Mouse (Mus musculus) kidney, postnatal 0 days (tissue): ENCODE data around the gene Mepce. TPM values are rescaled to one million over a fixed set of nuclear protein-coding genes. Genes with fewer than 3 reads are reported as not detected.

ENCODE experiments used
- ATAC-seq: fragments of 200-750 bp; cut with Nextera tagmentation; replicated peaks from 2 replicates; pipeline ENCODE4 v1.8.0; 2017; ENCODE audit warnings: low read depth, moderate number of reproducible peaks, moderate TSS enrichment, moderate library complexity; ENCODE audit not compliant: low FRiP score
- DNase-seq: peaks from one replicate; pipeline ENCODE4 v3.0.0-alpha.2; 2016; ENCODE audit warnings: low spot score
- H3K27ac ChIP-seq: fragments of 300-500 bp; sonication (generic); 2 replicates; pipeline ENCODE4 v1.5.1; 2014; ENCODE audit warnings: mild to moderate bottlenecking
- H3K27me3 ChIP-seq: fragments of 300-500 bp; sonication (generic); 2 replicates; pipeline ENCODE4 v1.6.1; 2014; ENCODE audit warnings: low read length, mixed read lengths; ENCODE audit not compliant: insufficient read depth
- H3K36me3 ChIP-seq: fragments of 300-500 bp; sonication (generic); 2 replicates; pipeline ENCODE4 v1.6.1; 2014; ENCODE audit warnings: low read length, mixed read lengths; ENCODE audit not compliant: insufficient read depth
- H3K4me1 ChIP-seq: fragments of 300-500 bp; sonication (generic); replicated peaks from 2 replicates; pipeline ENCODE4 v1.6.1; 2014; ENCODE audit warnings: antibody characterized with exemption, low read length, mixed read lengths; ENCODE audit not compliant: insufficient read depth
- H3K4me2 ChIP-seq: fragments of 300-500 bp; sonication (generic); 2 replicates; pipeline ENCODE4 v1.6.1; 2014; ENCODE audit warnings: mild to moderate bottlenecking, low read length, moderate library complexity, mixed read lengths
- H3K4me3 ChIP-seq: fragments of 300-500 bp; sonication (generic); replicated peaks from 2 replicates; pipeline ENCODE4 v1.5.1; 2014; ENCODE audit warnings: low read depth, low read length
- H3K9ac ChIP-seq: fragments of 300-500 bp; sonication (generic); 2 replicates; pipeline ENCODE4 v1.6.1; 2014; ENCODE audit warnings: low read depth, low read length
- H3K9me3 ChIP-seq: fragments of 300-500 bp; sonication (generic); replicated peaks from 2 replicates; pipeline ENCODE4 v1.6.1; 2016; ENCODE audit warnings: low read length, inconsistent platforms, mixed read lengths
- CTCF ChIP-seq: IDR thresholded peaks from 2 replicates; pipeline ENCODE4 v1.5.1; 2016; ENCODE audit warnings: antibody characterized with exemption, low read depth, mild to moderate bottlenecking, moderate library complexity
- WGBS: fragments of 180-500 bp; shearing (Covaris S2); extraction: QIAGEN DNeasy Blood & Tissue Kit; methylation state at CpG from one replicate; pipeline ENCODE4 v1.1.7; 2014; 5-methylcytosine and 5-hydroxymethylcytosine counted together
- polyA plus RNA-seq: library from polyadenylated mRNA; unstranded; fragments of >200 nt; fragmentation: Nextera tagmentation; extraction: Ambion mirVana; gene quantifications from 2 replicates; pipeline ENCODE4 v1.2.1, GENCODE M21; 2015

Mepce gene
- polyA plus RNA-seq, 1 experiment from 2014 or later, result 11.6 TPM

GRCm38 (mm10) chr5:137766270-137766669 lies 21.2 kb downstream of the Mepce start:
- peak; percentile 63 for TF ChIP-seq CTCF
- Histone ChIP-seq H3K4me2 (no peak overlapping the region), H3K9me3 (no peaks in the 10 kb centered on the region), H3K36me3 (no peaks in the 10 kb centered on the region), H3K4me3 (no peak overlapping the region), H3K27me3 (no peaks in the 10 kb centered on the region), H3K9ac (no peak overlapping the region), H3K4me1 (no peaks in the 10 kb centered on the region), H3K27ac (no peak overlapping the region)
- DNase-seq, result no peak
- WGBS, result 72% methylated on average over 3 of the region's 3 CpGs
- no peak for ATAC-seq

DNA sequence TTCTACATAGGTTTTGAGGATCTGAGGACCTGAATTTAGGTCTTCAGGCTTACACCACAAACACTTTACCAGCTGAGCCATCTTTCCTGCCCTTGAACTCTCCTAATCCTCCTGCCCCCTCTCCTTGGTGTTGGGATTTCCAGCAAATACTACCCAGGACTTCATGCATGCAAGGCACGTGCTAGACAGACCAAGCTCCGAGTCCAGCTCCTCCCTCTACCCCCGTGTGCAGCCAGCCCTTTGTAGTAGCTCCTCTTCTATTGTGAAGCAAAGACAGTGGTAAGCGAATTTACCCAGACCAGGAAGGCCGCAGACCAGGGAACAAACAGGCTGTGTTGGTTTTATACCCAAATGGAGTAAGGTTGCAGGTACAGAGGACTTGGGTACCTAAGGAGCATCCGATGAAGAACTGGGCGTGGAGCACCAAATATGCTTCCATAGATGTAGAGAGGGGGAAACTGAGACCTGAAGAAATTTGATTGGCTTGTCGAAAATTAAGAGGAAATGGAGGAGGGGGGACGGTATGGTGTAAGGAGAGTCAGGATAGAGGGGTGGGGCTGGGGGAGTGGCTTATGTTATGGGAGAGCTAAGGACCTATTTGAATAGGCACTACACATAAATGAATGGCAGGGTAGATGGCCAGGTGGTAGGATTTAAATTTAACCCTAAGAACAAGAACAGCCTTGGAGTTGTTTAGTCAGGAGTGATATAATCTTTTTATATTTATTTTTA lies 22.7 kb downstream of the Mepce start:
- no peaks in the 10 kb centered on the region for H3K27me3 ChIP-seq
- DNase-seq, result no peak
- H3K9ac ChIP-seq, result no peak overlapping the region
- no peaks in the 10 kb centered on the region for H3K36me3 ChIP-seq
- TF ChIP-seq CTCF, result no peak
- WGBS, result 58% methylated on average over 9 of the region's 9 CpGs
- H3K4me1 ChIP-seq, result no peaks in the 10 kb centered on the region
- no peak overlapping the region for H3K4me3 ChIP-seq
- no peak overlapping the region for H3K27ac ChIP-seq
- ATAC-seq, result no peak
- H3K4me2 ChIP-seq, result no peak overlapping the region
- H3K9me3 ChIP-seq, result no peaks in the 10 kb centered on the region

DNA sequence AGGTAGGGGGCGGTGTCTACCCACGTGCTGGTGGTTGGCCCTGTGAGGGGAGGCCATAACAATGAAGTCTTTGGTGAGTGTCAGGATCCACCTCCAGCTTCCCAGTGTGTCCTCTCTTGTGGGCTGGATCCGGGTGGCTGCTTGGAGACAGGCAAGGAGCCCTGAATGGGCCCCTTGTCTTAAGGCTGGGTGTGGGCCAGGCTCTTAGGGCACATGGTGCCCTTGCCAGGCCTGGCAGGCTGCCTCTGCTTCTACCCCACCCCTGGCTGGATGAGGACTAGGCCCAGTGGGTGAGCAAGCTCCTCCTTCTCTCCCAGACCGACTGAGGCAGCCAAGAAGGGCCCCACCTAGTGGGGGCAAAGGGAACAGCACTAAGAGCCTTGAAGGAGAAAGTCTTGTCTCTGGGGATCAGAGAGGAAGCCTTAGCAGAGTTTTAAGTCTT lies 27.5 kb downstream of the Mepce start:
- Histone ChIP-seq H3K27me3 (no peaks in the 10 kb centered on the region), H3K4me2 (no peak overlapping the region), H3K36me3 (peaks cover 23% of the 10 kb centered on the region), H3K27ac (peak overlapping the region; percentile 52; the same call in 1 of the 2 replicates), H3K4me3 (no peak overlapping the region), H3K4me1 (no peaks in the 10 kb centered on the region), H3K9ac (no peak overlapping the region), H3K9me3 (no peaks in the 10 kb centered on the region)
- DNase-seq (peak; percentile 92), ATAC-seq (peak; percentile 74)
- 34% methylated on average over 4 of the region's 4 CpGs for WGBS
- peak; percentile 92 for TF ChIP-seq CTCF

DNA sequence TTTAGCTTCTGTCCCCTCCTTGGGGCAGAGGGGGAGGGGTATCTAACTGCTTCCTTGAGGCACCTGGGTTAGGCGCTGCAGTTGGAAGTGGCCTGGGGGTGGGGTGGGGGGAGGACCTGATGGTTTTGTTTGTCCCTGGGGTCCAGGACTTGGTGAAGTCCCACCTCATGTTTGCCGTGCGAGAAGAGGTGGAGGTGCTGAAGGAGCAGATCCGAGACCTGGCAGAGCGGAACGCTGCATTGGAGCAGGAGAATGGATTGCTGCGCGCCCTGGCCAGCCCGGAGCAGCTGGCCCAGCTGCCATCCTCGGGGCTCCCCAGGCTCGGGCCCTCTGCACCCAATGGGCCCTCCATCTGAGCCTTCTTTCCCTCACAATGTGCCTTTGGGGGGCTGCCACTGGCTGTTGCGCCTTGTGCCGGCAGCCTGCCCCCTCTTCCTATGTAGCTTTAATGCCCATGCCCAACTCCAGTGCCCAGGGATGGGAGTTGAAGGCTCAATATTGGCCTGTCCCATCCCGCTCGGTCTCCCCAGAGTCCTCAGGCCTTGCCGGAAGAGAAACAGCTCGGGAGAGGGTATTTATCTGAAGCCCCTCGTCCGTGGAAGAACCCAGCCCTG lies 28.4 kb downstream of the Mepce start:
- WGBS, result 91% methylated on average over 19 of the region's 19 CpGs
- peaks cover 26% of the 10 kb centered on the region for H3K36me3 ChIP-seq
- H3K27ac ChIP-seq, result no peak overlapping the region
- DNase-seq, result no peak
- H3K27me3 ChIP-seq, result no peaks in the 10 kb centered on the region
- TF ChIP-seq CTCF, result no peak
- no peak for ATAC-seq
- no peaks in the 10 kb centered on the region for H3K4me1 ChIP-seq
- no peaks in the 10 kb centered on the region for H3K9me3 ChIP-seq
- H3K4me2 ChIP-seq, result no peak overlapping the region
- no peak overlapping the region for H3K4me3 ChIP-seq
- H3K9ac ChIP-seq, result no peak overlapping the region

- 78% methylated on average over 6 of the region's 6 CpGs for WGBS
- Histone ChIP-seq H3K36me3 (peaks cover 29% of the 10 kb centered on the region), H3K4me3 (no peak overlapping the region), H3K9me3 (no peaks in the 10 kb centered on the region), H3K4me2 (no peak overlapping the region), H3K9ac (no peak overlapping the region), H3K27ac (no peak overlapping the region), H3K4me1 (no peaks in the 10 kb centered on the region), H3K27me3 (no peaks in the 10 kb centered on the region)
- ATAC-seq, result 0 out of 2 replicates have a peak, but pooled peaks have one; percentile 18
- no peak for DNase-seq
- TF ChIP-seq CTCF, result no peak
Measured at GRCm38 (mm10) chr5:137757887-137758286, 29.6 kb downstream of the Mepce start.

- Histone ChIP-seq H3K4me3 (no peak overlapping the region), H3K27me3 (no peaks in the 10 kb centered on the region), H3K9ac (no peak overlapping the region), H3K27ac (no peak overlapping the region), H3K36me3 (peaks cover 29% of the 10 kb centered on the region), H3K9me3 (no peaks in the 10 kb centered on the region), H3K4me1 (no peaks in the 10 kb centered on the region), H3K4me2 (no peak overlapping the region)
- ATAC-seq (peak; percentile 12; the same call in 1 of the 2 replicates), DNase-seq (peak; percentile 86)
- 46% methylated on average over 10 of the region's 10 CpGs for WGBS
- peak; percentile 97 for TF ChIP-seq CTCF
Measured at GRCm38 (mm10) chr5:137756882-137757661, 30.4 kb downstream of the Mepce start.
